Mouse (Mus musculus) left cerebral cortex, postnatal 14 days (tissue): ENCODE measurements around the gene Tssk3. TPM values are rescaled to one million over a fixed set of nuclear protein-coding genes. Genes with fewer than 3 reads are reported as not detected.
A peak's percentile ranks its signal among the peaks of the same experiment; 100 is the strongest.

ENCODE experiments used
- DNase-seq, 2 experiments: peaks; one replicate each; pipeline ENCODE4 v3.0.0; 2021 to 2022; ENCODE audit warnings: low spot score in 2 of 2, mixed read lengths in 1 of 2
- intact Hi-C: fragments of 180-260 bp; cut with DNase I; formaldehyde crosslinking; loops from one replicate; pipeline ENCODE4 v1.15.1; 2025
- total RNA-seq, 2 experiments: library from RNA; stranded (reverse); gene quantifications; 2 replicates each; pipeline ENCODE4 v1.2.3; 2021

The Tssk3 gene
- total RNA-seq, 2 experiments from 2014 or later, result 0.29 to 0.44 TPM

DNA sequence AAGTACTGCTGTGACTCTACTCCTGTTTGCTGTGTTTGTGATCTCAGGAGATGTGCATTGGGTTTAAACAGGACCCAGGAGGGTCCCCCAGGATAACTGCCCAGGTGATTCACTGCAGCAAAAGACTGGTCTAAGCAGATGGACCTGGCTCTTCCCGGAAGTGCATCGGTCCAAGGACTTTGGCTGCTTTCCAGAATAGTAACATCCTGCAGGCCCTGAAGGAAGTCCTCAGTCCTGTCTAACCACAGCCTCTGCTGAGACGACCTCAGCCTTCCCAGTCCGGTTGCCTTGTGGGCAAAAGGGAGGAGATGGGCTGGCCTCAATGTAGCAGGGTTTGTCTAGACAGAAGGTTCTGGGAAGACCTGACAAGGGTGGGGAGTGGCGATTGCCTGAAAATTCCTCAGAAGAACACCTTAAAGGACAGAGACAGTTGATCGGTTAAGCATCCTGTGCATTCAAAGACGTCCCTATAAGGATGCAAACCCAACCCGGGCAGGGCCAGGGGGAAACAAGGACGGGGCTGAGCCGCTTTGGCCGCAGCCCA is 12.2 kb upstream of the Tssk3 start:
- intact Hi-C loops, result no loop called here

DNA sequence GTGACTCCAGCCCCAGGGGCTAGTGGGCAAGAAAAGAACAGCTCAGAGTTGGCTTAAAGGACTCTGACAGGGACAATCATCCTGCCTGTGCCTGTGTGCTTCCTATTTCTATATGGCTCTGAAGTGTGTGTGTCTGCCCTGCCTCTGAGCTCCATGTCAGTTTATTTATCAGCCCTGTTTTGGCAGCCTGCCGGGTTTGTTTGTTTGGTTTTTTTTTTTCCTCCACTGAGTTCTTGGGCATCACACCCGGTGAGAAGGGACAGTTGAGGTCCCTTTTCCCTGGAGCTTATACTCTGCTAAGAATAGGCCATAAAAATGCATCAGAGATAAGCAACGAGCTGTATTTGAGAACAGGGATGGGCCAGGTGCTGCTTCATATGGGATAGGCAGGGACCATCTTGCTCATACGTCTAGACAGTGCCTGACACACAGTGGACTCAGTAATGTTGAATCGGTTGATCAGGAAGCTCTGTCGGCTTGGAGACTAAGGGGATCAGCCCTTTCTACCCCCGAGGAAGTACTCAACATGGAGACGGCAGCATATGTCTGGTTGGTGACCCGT is 11.6 kb upstream of the Tssk3 start:
- intact Hi-C loops, result no loop called here

More for the DNA sequence above, 12.2 kb upstream of the Tssk3 start:
- DNase-seq, result no peak

DNA sequence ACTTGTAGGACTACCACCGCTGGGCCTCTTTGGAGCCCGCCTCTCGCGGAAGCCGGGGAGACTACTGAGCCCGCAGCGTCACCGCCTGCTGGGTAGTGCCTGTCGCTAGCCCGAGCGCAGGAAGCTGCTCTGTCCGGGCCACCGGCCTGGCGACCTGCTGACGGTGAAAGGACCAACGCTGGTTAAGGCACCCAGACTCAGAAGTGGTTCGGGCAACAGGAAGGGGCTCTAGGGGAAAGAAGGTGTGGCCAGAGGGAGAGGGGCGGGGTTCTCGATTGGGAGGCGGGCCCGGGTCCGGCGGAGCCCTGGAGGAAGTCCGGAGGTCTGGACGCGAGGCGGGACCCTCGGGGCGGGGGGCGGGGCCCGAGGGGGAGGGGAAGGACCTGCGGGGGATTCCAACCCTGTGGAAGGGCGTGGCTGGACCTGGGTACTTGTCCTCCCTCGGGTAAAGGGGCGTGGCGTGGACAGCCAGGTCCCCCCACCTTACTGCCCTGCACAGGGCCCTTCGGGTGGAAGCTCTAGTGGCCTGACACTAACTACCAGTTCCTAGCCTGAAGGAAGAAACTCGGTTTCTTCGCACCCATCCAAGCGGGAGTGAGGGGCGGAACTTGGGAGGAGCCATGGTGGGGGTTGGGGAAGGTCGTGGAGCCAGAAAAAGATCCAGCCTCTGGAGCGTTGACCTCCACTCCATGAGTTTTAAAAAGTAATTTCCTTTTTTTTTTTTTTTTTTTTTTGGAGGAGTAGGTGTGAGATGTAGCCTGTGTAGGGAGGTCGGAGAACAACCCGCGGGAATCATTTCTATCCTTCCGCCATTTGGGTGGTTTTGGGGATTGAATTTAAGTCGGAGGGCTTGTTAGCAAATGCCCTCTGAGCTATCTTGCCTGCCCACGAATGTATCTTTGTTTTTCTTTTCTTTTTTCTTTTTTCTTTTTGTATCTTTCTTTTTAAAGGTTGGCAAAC is 10.1 kb upstream of the Tssk3 start:
- DNase-seq, result peak; percentile 49 to 73
- intact Hi-C loops, result no loop called here

More for the DNA sequence above, 11.6 kb upstream of the Tssk3 start:
- no peak for DNase-seq

DNA sequence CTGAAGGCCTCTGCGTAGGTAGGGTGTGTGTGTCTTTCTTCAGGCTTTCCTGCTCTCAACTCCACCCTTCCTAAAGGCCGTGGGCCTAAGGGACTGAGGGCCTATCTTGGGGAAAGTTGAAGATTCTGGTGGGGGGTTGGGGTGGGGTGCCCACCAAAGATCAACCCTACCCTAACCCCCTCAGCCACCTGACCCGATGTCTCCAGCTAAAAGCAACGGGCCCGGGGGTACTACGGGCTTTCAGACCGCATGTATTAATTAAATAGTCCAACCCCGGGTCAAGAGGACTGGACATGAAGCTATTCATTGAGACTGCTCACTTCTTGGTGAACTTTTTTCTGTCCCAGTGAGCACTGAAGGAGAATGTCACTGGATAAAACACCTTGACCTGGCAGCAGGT is 9.2 kb upstream of the Tssk3 start:
- intact Hi-C loops, result no loop called here
- DNase-seq, result no peak

DNA sequence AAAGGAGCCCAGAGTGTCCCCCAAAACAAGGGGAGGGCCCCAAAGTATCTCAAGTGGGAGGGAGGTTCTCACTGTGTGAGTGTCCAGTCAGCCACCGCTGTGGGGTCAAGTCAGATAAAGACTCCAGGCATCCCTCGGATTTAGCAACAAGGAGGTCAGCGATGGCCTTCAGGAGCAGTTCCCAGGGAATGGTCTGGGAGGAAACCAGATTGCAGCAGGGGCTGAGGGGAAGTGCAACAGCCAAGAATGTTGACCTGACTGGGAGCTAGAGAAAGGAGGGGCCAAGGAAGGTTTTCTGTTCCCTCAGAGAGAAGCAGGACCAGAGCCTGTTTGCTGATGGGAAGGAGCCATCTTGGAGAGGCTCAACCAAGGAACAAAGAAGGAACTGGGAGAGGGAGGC is 8.1 kb upstream of the Tssk3 start:
- intact Hi-C loops, result no loop called here
- no peak for DNase-seq

DNA sequence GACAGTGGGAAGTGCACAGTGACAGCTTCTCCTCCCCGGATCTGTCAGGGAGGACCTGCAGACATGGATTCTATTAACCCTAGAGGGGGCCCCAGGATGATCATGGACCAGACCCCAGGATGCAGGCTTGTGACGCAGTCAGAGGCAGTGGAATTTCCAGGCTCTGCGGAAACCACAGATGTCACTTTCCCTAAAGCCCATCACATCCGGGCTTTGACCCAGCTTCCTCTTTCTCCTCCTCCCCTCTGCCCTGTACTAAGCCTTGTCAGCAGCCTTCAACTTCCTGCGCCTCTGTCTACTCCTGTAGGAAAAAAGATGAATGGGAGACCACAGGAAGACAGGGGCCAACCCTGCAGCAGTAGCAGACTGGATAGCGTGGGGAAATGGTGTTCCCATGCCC is 5.8 kb upstream of the Tssk3 start:
- intact Hi-C loops, result no loop called here

DNA sequence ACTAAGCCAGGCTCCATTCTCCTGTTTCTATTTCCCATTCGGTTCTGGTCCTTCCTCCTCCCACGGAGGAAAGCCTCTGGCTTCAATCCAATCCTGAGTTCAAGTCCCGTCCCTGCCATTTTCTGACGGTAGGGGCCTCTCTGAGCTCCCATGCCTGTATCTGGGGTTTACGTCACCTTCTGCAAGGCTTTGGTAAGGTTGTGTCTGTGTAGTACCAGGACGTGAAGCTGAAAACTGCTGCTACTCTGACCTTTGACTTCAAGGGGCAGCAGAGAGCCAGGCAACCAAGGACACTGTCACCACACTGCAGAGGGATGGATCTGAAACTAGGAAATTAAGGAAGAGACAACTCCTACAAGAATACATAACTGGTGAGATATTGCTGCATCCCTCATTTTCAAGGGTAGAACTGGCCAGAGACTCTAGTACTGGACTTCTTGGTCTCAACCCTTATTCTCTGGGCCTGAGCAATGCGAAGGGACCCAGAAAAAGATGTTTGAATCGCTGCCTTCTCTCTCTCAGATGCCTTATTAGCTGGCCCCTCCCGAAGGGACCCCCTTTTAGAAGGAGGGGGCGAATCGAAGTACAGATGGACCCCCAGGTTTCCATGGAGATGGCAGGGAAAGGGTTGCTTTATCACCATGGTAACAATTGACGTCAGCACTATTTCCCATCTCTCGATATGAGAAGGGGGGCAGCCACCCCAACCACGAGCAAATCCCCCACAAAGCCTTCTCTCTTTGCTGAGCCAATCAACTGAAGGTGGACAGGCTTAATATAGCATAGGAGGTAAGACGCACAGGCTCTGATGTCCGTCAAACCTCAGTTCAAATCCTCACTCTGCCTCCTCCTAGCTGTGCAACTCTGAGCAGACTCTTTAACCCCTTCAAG is 5.1 kb upstream of the Tssk3 start:
- intact Hi-C loops, result loop anchor here (1.0 kb wide), 1 partner anchor 18 kb away; no protein-coding TSS in a partner anchor
- DNase-seq, result peak; percentile 77 to 88

More for the DNA sequence above, 5.8 kb upstream of the Tssk3 start:
- peak in 1 of 2 experiments; percentile 37 for DNase-seq

DNA sequence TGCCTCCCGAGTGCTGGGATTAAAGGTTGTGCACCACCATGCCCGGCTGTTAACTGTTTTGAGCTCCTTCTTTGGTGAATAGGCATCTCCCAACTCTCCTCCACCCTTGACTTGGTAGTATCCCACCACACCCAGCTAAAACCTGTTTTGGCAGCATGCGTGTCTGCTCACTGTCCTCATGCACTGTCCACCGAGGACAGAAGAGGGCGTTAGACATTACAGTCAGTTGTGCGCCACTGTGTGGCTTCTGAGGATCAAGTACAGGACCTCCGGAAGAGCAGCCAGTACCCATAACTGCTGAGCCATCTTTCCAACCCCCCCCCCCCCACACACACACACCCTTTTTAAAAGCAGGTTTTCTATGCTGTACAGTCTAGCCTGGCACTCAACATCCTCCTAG is 3.9 kb upstream of the Tssk3 start:
- intact Hi-C loops, result loop anchor here (1.0 to 5.0 kb wide), 2 partner anchors 20 to 113 kb away; no protein-coding TSS in a partner anchor
- no peak for DNase-seq

DNA sequence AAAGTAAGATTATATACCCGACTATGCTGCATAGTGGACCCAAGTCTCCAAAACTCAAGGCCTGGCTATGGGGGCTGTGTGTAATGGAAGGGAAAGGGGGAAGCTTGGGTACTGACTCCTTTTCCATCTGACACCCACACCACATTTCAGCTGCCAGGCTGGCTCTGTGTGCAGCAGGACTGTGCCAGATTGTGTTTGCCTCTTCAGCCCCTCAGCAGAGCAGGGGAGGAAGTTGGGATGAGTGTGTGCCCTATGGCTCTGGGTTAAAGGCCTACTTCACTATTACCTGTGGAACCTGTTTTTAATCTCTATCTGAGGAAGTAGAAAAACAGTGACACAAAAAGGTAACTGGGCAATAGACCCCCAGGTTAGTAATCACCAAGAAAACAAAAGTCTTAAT is 9.7 kb downstream of the Tssk3 start:
- intact Hi-C loops, result no loop called here
- DNase-seq, result no peak

DNA sequence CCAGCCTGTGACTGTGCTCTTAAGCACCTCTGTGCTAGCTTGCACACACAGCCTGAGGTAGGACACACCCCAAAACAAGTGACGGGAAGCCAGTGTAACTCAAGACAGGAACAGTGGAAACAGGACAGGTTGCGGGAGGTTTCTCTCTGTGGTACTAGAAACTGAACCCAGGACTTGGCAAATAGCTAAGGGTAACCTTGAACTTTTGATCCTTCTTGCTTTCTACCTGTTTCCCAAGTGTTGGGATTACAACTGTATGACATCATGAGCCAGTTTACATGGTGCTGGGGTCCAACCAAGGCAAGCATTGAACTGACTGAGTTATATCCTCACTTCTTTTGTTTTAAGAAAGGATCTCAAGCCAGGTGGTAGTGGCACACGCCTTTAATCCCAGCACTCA is 11.0 kb downstream of the Tssk3 start:
- DNase-seq, result no peak
- intact Hi-C loops, result no loop called here

DNA sequence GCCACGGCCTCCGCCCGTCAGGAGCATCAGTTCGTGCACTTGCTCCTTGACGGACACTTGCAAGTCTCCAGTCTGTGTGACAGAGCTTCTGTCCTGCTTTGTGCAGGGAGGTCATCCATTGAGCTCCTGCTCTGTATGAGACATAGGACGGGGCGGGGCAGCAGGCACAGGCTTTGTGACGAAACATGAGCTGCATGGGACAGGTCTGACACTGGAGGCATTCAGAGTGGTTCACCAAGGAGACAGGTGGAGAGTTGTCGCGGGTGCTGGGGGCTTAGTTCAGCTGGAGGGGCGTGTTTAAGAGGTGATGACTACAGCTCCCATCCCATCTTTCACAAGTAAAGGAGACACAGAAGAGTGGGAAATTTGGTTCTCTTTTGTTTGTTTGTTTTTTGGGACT is 14.8 kb downstream of the Tssk3 start:
- intact Hi-C loops, result no loop called here
- no peak for DNase-seq

DNA sequence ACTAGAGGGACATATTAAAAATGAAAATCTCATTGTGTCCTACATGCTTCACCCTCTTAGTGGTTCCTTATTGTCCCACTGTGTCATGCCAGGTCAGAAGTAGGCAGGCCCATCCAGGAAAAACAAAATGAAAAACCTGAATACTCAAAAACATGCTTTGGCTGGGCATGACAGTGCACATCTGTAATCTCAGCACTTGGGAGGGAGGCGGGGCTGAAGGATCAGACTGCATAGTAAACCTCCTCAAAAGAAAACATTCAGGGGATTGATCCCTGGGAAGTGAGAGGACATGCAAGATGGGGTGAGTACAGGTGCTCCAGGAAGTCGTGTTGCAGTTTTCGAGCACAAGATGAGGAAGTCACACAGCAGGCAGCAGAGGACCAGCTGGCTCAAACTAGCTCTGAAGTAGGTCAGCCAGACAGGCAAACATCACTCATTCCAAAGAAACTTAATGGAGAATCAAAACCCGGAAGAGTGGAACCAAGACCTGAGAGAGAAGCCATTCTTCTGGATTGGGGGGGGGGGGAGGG is 26.5 kb downstream of the Tssk3 start:
- intact Hi-C loops, result loop anchor here (5.0 kb wide), 1 partner anchor 127 kb away; the partner anchor contains the start of genes Rbbp4 and Zbtb8os

DNA sequence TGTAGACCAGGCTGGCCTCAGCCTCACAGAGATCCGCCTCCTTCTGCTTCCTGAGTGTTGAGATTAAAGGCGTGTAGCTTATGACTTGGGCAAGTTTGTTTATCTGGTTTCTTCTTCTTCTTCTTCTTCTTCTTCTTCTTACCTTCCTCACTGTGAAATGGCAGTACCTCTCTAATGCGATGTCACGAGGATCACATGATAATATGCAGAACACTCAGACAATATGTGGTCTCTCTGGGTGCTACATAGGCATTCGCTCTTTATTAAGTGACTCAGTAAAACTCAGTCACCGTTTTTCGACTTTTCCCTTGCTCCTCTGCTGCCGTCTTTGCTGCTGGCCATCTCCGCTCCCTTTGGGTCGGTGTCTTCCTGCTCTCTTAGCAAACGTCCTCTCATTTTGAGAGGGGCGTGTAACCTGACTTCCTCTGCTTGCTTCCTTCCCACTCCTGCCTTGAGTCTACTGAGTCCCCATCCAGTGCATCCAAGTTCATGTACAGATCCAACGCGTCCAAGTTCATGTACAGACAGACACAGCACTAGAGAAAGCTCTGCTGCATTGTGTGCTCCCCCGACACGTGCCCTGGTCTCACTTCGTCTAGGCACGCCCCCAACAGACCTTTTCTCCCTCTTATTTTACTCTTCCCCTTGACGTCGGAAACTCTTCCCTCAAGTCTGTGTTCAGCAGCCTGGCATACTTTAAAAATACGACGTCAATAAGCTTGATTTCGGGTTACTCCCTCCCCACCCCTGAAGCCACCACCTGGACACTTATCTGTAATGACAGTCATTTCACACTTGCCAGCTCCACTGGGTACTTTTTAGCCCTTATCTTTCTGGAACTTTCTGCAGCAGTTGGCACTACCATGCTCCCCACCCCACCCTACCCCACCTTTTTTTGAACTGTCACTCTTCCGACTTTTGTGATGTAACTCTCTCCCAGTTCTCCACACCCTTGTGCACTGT is 27.4 kb downstream of the Tssk3 start:
- intact Hi-C loops, result loop anchor here (5.0 kb wide), 1 partner anchor 126 kb away; the partner anchor contains the start of genes Rbbp4 and Zbtb8os
- no peak for DNase-seq

More for the DNA sequence above, 26.5 kb downstream of the Tssk3 start:
- DNase-seq, result no peak

DNA sequence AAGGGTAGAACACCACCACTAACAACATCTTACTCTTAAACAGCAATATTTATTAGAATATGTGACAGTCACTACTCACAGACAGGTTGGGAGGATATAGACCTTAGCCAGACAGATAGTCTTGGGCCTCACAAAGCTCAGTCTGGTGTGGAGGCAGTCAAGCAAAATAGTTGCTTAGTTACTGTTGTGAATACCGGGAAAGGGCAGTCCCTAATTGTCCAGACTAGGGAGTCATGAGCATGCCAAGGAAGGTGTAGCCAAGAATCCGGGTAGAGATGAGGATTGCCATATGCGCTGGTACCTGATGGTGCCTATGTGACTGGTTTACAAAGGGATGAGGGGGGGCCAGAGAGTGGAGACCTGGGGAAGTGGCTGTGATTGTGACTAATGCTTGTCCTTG is 28.7 kb downstream of the Tssk3 start:
- intact Hi-C loops, result loop anchor here (5.0 kb wide), 1 partner anchor 125 kb away; the partner anchor contains the start of genes Rbbp4 and Zbtb8os
- DNase-seq, result no peak

DNA sequence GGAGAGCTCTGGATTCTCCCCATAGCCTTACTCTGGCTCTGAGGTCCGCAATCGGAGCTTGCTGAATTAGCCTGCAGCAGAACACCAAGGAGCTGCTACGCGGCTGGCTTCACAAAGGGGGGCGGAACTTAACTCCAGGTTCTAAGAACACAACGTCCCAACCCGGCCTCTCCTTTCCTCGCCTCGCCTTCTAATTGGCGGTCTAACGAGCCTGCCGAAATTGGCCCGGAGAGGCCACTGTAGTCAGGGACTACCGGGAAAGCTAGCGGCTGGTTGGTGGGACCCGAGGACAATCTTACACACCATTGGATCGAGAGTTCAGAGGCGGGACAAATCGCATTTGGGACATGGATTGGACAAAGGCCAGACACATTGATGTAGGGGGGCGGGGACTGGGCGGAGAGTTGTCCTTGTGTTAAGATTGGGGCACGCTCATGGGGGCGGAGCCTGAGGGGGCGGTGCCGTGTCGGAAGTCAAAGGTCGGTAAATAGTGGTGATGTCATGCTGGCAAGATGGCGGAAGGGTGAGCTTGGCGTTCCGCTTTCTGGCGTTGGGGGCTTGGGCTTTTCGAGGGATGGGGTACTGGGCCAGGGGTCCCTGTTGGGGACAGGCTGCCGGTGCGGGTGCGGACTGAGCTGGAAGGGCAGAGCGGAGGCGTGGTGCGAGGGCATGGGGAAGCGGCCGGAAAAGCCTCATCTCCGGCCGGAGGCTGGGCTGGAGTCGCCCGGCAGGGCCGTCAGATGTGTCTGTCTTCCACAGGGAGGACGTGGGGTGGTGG is 29.4 kb downstream of the Tssk3 start, which contains the start of gene Bsdc1:
TSS of gene Bsdc1 (plus strand) at position 399 of the 778 bp plus-strand sequence.
- intact Hi-C loops, result loop anchor here (5.0 kb wide), 1 partner anchor 124 kb away; the partner anchor contains the start of genes Rbbp4 and Zbtb8os
- peak; percentile 99 to 100 for DNase-seq

DNA sequence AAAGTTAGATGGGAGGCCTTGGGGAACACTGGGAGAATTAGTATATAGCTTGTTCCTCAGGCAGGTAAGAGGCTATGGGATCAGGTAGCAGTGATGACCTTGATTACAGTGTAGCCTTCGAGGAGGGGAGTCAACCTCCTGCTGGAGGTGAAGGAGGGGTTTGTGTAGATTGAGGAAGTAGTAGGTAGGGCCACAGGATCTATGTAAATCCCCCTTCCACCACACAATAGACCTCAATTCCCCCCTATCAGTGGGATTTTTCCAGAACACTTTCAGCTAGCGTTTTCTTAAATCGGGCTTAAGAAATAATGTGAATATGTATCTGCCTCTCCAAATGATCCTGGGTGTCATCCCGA is 30.0 kb downstream of the Tssk3 start:
- no peak for DNase-seq
- intact Hi-C loops, result loop anchor here (5.0 kb wide), 1 partner anchor 124 kb away; the partner anchor contains the start of genes Rbbp4 and Zbtb8os

DNA sequence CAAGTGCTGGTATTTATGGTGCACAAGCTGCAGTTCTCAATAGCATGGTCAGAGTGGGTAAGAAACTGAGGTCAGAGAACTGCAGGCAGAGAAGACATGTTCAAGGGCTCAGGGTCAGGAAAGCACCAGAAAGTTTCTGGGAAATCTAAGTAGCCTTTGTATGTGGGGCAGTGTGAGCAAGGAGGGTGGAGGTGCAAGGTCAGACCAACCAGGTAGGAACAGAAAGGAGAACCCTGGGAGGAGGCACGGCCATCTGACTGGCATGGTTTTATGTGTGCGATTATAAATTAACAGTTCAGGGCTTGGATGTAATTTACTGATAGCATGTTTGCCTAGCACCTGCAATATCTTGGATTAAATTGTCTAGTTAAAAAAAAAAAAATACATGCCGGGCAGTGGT is 31.1 kb downstream of the Tssk3 start:
- DNase-seq, result no peak
- intact Hi-C loops, result loop anchor here (5.0 to 10.0 kb wide), 3 partner anchors 122 to 345 kb away; partner anchors contain the start of genes Rbbp4 and Zbtb8os
